Mouse (Mus musculus): ENCODE measurements at regions not wholly inside any gene's neighbourhood (a gene's known extent, or its start where the extent isn't known, plus 50 kb on each side); places are given as distances from the start of the nearest gene placed in this dataset.

DNA sequence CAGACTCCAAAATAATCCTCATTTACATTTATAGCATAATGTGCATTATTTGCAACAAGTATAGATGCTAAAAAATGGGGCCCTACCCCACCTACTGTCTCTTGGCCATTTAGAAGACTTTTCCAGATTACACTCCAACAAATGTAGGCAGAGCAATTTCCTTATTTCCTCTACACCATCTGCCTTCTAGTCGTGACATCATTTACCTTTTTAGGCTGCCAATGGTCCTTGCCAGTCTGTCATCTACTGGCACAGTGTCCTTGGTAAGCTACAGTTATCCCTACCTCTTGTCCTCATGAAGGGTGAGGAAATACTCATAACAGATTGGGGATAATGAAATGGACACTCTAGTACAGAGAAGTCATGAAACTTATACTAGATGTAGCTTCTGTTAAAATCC, 491.8 kb upstream of the Pappa start:
- TF ChIP-seq CTCF (IDR thresholded peaks at IDR 0.05; ENCODE audit: extremely low read depth, insufficient read length, insufficient replicate concordance, low read depth, low read length) (no peak), POLR2A (IDR thresholded peaks at IDR 0.05; ENCODE audit: low read depth, low read length) (no peak)
